Mouse (Mus musculus): ENCODE data around the gene Gm20388. TPM values are rescaled to one million over a fixed set of nuclear protein-coding genes. Genes with fewer than 3 reads are reported as not detected.

The Gm20388 gene
- total RNA-seq, 2 experiments from 2014 or later = 2.4 to 2.6 TPM

DNA sequence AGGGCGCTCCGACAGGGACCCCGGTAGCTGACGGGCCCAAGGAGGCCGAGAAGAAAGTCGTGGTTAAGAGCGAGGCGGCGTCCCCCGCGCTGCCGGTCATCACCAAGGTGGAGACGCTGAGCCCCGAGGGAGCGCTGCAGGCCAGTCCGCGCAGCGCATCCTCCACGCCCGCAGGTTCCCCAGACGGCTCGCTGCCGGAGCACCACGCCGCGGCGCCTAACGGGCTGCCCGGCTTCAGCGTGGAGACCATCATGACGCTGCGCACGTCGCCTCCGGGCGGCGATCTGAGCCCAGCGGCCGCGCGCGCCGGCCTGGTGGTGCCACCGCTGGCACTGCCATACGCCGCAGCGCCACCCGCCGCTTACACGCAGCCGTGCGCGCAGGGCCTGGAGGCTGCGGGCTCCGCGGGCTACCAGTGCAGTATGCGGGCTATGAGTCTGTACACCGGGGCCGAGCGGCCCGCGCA is 1206.6 kb downstream of the Gm20388 start:
- no peak; the same call in 1 of the 2 replicates for TF ChIP-seq CTCF (IDR thresholded peaks at IDR 0.05)
- DNase-seq (ENCODE audit: extremely low spot score in 1 of 2, low spot score in 2 of 2) = no peak
- no peak overlapping the region for H3K27ac ChIP-seq
- peak overlapping the region; percentile 38; the same call in 1 of the 2 replicates for H3K4me3 ChIP-seq
- intact Hi-C loops (cut with DNase I) = no loop called here

DNA sequence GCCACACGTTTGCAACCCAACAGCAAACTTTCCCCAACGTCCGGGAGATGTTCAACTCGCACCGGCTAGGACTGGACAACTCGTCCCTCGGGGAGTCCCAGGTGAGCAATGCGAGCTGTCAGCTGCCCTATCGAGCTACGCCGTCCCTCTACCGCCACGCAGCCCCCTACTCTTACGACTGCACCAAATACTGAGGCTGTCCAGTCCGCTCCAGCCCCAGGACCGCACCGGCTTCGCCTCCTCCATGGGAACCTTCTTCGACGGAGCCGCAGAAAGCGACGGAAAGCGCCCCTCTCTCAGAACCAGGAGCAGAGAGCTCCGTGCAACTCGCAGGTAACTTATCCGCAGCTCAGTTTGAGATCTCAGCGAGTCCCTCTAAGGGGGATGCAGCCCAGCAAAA is 1207.3 kb downstream of the Gm20388 start:
- no peak overlapping the region for H3K4me3 ChIP-seq
- DNase-seq (ENCODE audit: extremely low spot score in 1 of 2, low spot score in 2 of 2) = no peak
- no peak for TF ChIP-seq CTCF (IDR thresholded peaks at IDR 0.05)

DNA sequence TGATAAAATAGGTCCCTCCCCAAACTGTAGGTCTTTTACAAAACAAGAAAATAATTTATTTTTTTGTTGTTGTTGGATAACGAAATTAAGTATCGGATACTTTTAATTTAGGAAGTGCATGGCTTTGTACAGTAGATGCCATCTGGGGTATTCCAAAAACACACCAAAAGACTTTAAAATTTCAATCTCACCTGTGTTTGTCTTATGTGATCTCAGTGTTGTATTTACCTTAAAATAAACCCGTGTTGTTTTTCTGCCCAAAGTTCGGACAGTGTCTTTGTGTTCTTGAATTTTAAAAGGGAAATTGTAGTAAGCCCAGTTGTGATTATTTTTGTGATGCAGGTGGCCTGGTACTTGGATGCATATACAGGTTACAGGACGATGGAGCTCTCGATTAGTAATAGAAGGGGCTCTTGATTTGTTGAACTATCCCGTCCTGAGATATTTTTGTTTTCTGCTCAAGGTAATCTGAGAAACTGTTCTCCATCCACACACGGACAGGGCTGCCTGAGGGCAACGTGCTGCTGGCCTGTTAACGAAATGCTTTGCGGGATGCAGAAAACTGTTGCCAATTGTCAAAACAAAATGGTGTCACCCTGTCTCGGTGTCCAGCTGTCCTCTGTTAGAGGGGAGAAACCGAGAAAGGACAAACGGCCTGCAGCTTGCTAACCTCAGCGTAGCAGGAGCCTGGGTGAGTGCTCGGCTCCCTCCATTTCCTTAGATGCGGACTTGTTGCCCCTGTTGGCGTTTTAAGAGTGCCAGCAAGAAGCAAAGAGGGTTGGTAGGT is 1208.2 kb downstream of the Gm20388 start:
- TF ChIP-seq CTCF (IDR thresholded peaks at IDR 0.05) = no peak
- H3K4me3 ChIP-seq = no peak overlapping the region
- intact Hi-C loops (cut with DNase I) = loop anchor here (2.0 kb wide), 1 partner anchor 44 kb away; no protein-coding TSS in a partner anchor
- DNase-seq (ENCODE audit: extremely low spot score in 1 of 2, low spot score in 2 of 2) = no peak
- no peak overlapping the region for H3K27ac ChIP-seq

More for the DNA sequence above, 1207.3 kb downstream of the Gm20388 start:
- intact Hi-C loops (cut with DNase I) = loop anchor here (2.0 kb wide), 1 partner anchor 43 kb away; no protein-coding TSS in a partner anchor
- H3K27ac ChIP-seq = no peak overlapping the region

DNA sequence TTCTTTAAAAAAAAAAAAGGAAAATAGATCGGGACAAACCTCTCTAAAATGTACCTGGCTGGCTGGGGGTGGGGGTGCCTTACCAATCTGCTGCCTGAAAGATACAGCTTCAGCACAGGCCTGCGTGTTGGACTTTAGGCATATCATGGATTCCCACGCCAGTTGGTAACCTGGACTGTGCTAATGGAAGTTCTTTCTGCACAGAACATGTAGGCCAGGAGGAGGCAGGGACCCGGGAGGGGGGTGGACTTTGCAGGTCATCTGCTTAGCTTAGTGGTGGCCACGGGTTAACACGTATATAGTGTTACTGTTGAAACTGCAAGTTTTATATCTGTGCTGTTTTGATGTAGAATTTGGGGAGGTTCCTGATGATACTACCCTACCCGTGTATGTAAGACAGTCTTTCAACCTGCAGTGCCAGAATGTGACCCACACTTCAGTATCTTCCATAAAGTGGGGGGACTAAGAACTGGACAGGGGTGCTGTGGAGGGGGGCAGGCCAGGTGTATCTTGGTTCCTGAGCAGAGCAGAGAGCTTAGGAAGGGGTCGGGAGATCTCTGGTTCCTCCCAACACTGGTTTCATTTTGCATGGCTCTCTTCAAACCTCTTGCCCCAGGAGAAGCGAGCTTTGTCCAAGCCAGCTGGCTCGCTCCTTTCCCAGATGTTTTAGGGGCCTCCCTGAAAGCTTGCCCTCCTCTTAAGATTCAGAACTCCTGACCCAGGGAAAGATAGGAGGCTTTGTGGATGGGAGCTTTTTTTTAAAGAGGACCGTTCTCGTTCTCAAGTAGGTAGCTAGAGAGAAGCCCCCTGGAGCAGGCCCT is 1209.2 kb downstream of the Gm20388 start:
- no peak overlapping the region for H3K4me3 ChIP-seq
- DNase-seq (ENCODE audit: extremely low spot score in 1 of 2, low spot score in 2 of 2) = no peak
- intact Hi-C loops (cut with DNase I) = loop anchor here (2.0 kb wide), 1 partner anchor 45 kb away; no protein-coding TSS in a partner anchor
- no peak overlapping the region for H3K27ac ChIP-seq
- TF ChIP-seq CTCF (IDR thresholded peaks at IDR 0.05) = no peak

DNA sequence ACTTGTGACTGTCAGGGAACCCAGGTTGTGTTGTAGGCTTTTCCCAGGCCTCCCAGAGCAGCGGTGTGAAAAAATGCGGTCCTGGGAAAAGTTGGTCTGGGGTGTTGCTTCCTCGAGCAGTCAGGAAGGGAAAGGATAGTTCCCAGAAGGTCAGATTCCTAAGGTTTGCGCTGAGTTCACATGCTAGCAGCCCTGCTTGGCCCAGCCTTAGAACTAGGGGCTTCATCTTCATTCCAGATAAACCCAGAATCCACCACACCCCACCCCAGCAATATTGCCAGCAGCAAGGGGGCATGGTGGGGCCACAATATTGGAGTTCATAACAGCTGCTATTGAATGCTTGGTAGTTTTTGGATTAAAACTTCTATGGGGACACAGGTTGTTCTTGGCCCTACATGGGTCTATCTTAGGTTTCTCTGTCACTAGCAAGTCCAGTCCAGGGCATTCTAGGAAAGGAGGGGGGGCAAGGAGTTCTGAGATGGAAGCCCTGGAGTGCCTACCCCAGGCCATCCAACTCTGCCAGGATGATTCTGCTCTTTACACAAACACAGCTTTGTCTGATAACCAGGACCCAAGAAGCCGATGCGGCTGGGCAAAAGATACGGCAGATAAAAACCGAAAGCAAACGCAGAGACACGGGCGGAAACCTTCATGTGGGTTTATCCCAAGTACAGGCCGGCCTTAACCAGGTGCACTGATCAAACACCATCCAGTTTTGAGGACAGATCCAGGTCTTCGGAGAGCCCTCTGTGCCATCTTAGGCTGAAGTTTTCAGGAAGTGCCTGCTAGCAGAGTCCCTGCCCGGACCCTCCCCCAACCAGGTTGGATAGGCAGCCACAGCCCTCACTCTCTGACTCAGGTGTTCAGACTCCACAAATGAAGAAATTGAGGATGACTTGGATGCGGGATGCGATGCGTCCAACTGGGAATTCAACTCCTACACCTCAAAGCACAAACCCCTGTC is 1210.1 kb downstream of the Gm20388 start:
- Histone ChIP-seq H3K4me3 (no peak overlapping the region), H3K27ac (no peak overlapping the region)
- intact Hi-C loops (cut with DNase I) = no loop called here
- DNase-seq (ENCODE audit: extremely low spot score in 1 of 2, low spot score in 2 of 2) = no peak
- no peak for TF ChIP-seq CTCF (IDR thresholded peaks at IDR 0.05)

DNA sequence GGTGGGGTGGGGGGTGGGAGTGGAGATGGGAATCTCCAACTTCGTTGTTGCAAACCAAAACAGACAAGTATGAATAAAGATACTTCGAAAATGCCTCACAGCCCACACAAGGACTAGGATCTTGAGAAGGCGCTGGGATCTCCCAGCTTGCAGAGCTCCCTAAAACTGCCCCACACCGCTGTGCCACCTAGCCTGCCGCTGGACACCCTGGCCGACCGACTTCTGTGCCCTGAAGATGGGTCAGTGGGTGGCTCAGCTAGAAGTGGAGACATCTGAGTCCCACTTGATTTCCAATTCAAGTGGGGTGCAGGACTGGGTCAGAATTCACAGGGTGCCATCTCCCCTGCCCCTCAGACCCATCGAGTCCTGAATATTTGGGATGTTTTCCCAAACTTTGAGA is 1211.1 kb downstream of the Gm20388 start:
- DNase-seq (ENCODE audit: extremely low spot score in 1 of 2, low spot score in 2 of 2) = no peak
- intact Hi-C loops (cut with DNase I) = no loop called here
- Histone ChIP-seq H3K4me3 (no peak overlapping the region), H3K27ac (no peak overlapping the region)
- TF ChIP-seq CTCF (IDR thresholded peaks at IDR 0.05) = no peak

DNA sequence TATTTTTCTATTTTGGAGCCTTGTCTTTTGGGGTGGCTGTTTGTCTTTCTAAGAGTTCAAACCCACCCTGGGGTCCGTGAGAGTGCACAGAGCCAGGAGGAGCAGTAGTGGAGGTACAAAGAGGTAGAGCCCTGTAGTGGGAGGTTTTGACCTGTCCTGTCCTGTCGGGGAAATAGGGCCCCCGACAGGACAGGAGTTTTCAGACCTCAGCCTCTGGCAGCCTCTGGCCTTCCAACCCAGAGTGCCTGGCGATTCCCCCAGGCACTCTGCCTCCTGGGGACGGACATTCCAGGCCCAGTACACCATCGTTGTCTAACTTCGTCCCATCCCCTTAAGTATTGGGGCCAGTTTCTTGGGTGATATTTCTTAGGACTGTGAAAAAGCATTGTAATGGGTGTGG is 1211.7 kb downstream of the Gm20388 start:
- DNase-seq (ENCODE audit: extremely low spot score in 1 of 2, low spot score in 2 of 2) = no peak
- no peak for TF ChIP-seq CTCF (IDR thresholded peaks at IDR 0.05)
- Histone ChIP-seq H3K4me3 (no peak overlapping the region), H3K27ac (no peak overlapping the region)
- intact Hi-C loops (cut with DNase I) = no loop called here

DNA sequence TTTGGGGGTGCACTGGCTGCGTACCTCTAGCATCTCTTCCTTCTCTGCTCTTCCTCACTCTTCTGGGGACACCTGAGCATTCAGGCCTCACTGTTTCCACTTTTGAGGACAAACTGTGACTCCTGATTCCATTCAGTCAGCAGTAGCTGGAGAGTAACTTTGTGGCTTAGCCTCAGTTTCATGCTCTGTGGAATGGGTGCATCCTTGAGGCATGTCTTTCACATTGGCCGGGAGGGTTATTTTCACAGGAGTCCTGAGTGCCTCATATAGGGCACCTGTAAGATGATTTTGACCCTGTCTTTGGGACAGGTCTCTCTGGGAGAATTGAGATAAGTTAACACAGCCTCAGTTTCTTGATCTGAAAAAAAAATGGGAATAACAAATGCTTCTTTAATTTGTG is 1212.5 kb downstream of the Gm20388 start:
- Histone ChIP-seq H3K27ac (no peak overlapping the region), H3K4me3 (no peak overlapping the region)
- no peak for TF ChIP-seq CTCF (IDR thresholded peaks at IDR 0.05)
- intact Hi-C loops (cut with DNase I) = no loop called here
- no peak for DNase-seq (ENCODE audit: extremely low spot score in 1 of 2, low spot score in 2 of 2)

DNA sequence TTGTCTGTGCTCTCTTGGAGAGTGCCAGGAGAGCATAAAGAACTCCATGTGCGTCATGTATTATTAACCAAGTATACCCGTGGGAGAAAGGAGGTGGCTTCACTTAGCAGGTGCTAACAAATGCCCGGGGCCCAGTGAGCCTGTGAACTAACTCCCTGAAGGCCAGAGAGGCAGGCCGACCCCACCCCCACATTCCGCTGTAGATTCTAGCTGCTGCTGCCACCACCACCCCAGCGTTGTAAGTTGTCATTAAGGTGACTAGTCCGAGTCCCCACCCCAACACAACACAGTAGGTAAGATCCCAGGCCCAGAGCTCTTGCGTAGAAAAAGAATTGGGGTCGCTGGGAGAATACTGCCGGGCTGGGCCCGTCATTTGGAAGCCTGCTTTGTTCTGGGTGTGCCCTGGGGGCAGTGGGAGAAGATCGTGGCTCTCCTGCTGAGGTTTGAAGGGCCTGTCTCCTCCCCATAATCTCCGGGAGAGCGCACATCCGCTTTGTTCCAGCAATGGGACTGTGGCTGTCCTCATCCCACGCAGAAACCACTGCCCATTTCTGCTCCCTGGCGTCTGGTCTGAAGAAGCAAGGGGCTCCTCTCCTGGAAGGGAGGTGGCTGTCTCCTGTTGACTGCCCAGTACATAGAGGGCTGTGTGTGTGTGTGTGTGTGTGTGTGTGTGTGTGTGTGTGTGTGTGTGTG is 1214.1 kb downstream of the Gm20388 start:
- Histone ChIP-seq H3K27ac (no peak overlapping the region), H3K4me3 (no peak overlapping the region)
- intact Hi-C loops (cut with DNase I) = no loop called here
- no peak for DNase-seq (ENCODE audit: extremely low spot score in 1 of 2, low spot score in 2 of 2)
- TF ChIP-seq CTCF (IDR thresholded peaks at IDR 0.05) = no peak

DNA sequence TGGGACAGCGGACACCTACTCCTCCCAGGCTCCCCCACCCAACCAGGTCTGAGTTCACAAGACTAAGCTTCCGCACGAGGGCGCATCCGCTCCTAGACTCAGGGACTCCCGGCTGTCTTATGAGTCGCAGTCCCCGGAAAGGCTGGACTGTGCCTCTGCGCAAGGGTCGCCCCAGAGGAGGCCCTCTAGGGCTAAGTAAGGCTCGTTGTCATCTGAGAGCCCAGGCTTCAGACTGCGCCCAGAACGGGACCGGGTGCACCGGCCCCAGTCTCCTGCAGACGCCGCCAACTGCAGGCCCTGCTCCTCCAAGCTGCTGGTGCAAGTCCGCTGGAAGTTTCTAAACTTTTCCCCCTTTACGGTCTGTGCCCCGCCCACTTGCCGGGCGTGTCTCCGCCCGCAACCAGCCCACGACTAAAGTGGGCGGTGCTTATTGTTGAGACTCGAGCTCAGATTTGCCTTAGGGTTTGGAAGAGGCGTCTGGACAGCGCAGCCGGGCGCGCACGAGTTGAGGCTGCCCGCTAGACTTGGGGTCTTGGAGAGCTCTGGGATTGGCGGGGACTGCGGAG is 1214.8 kb downstream of the Gm20388 start:
- TF ChIP-seq CTCF (IDR thresholded peaks at IDR 0.05) = peak; percentile 43
- Histone ChIP-seq H3K27ac (no peak overlapping the region), H3K4me3 (no peak overlapping the region)
- peak; percentile 43 to 57 for DNase-seq (ENCODE audit: extremely low spot score in 1 of 2, low spot score in 2 of 2)
- intact Hi-C loops (cut with DNase I) = no loop called here
